Mouse (Mus musculus) MEL (cell line): ENCODE measurements around the gene Rdh7.

Experiments
- ELF1 ChIP-seq: IDR thresholded peaks from 2 replicates; pipeline ENCODE4 v1.6.1; 2014; ENCODE audit warnings: low read depth, mild to moderate bottlenecking, inconsistent platforms, low read length, improper control_type of control experiment, moderate library complexity
- GATA1 ChIP-seq: IDR thresholded peaks from 2 replicates; pipeline ENCODE4 v1.6.1; 2011; ENCODE audit warnings: low read depth, low read length, improper control_type of control experiment
- NELFE ChIP-seq: IDR thresholded peaks from 2 replicates; pipeline ENCODE4 v1.6.1; 2011; ENCODE audit warnings: low read depth, low read length, improper control_type of control experiment
- TBP ChIP-seq: IDR thresholded peaks from 2 replicates; pipeline ENCODE4 v1.8.0; 2011; ENCODE audit warnings: low read depth, low read length, improper control_type of control experiment
- ZC3H11A ChIP-seq: IDR thresholded peaks from 2 replicates; pipeline ENCODE4 v1.6.1; 2012; ENCODE audit warnings: low read depth, mild to moderate bottlenecking, inconsistent platforms, low read length, improper control_type of control experiment

- no peak for TF ChIP-seq NELFE
- no peak for TF ChIP-seq GATA1
- TF ChIP-seq TBP = no peak
- TF ChIP-seq ELF1 = no peak
- no peak for TF ChIP-seq ZC3H11A
Measured at GRCm38 (mm10) chr10:127927737-127928136, 39.1 kb upstream of the Rdh7 start.
